Comparison of ENCODE assay signal across 15 mouse cellular contexts in the genomic region with DNA sequence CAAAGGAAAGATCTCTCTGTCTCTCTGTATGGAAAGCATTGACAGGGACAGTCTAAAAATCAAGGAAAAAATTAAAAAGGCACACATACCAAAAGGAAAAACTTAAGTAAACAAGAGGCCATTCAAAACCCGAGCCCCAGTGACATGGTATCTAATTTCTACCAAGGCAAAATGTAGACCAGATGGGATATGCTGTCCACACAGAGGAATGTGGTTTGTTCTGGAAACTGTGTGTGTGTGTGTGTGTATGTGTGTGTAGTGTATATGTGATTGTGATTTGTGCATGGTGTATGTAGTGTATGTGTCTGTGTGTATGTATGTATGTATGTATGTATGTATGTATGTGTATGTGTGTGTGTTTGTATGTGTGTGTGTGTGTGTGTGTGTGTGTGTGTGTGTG.
"Had no signal": no experiment of that assay in that cellular context is flagged by ENCODE, and none has a peak within 500 bp of the region (broad histone marks: within the 10 kb centered on the region; RNA-seq: fewer than 3 reads in every experiment).

No protein-coding gene starts in this region.

- ATAC-seq: midbrain, embryonic 13.5 days; midbrain, embryonic 15.5 days had no signal

- H3K9ac ChIP-seq: lung, embryonic 14.5 days; midbrain, embryonic 13.5 days; midbrain, embryonic 15.5 days; neural tube, embryonic 12.5 days; stomach, embryonic 15.5 days had no signal

- H3K4me2 ChIP-seq: lung, embryonic 14.5 days; midbrain, embryonic 11.5 days; midbrain, embryonic 13.5 days; midbrain, embryonic 15.5 days; neural tube, embryonic 12.5 days; stomach, embryonic 15.5 days had no signal

- H3K36me3 ChIP-seq: midbrain, embryonic 13.5 days; midbrain, embryonic 15.5 days; neural tube, embryonic 12.5 days; stomach, embryonic 15.5 days had no signal

- H3K27me3 ChIP-seq: midbrain, embryonic 15.5 days; stomach, embryonic 15.5 days had no signal

- H3K9me3 ChIP-seq: megakaryocyte, embryonic 14.5 days; midbrain, embryonic 13.5 days; midbrain, embryonic 15.5 days; neural tube, embryonic 12.5 days; stomach, embryonic 15.5 days had no signal

- H3K4me1 ChIP-seq: megakaryocyte, embryonic 14.5 days; neural tube, embryonic 12.5 days; stomach, embryonic 15.5 days had no signal

- H3K27ac ChIP-seq: macrophage; midbrain, embryonic 13.5 days; midbrain, embryonic 15.5 days; neural tube, embryonic 12.5 days; stomach, embryonic 15.5 days; stomach, postnatal 0 days had no signal

- DNase-seq: lung, adult 18-20 months; lung, embryonic 14.5 days; lung, postnatal 10 days; right cerebral cortex, postnatal 14 days; thymus, adult 2 months; thymus, postnatal 25 days; thymus, postnatal 4 days had no signal

- H3K4me3 ChIP-seq: megakaryocyte, embryonic 14.5 days; midbrain, embryonic 13.5 days; midbrain, embryonic 15.5 days; neural tube, embryonic 12.5 days; stomach, embryonic 15.5 days had no signal
